Mouse (Mus musculus) liver, embryonic 12.5 days (tissue): Measurements from ENCODE around the gene Pnmal1. TPM values are rescaled to one million over a fixed set of nuclear protein-coding genes. Genes with fewer than 3 reads are reported as not detected.

Experiments
- ATAC-seq: fragments of 200-750 bp; cut with Nextera tagmentation; 2 replicates; pipeline ENCODE4 v1.8.0; 2017; ENCODE audit warnings: moderate number of reproducible peaks, mild to moderate bottlenecking, moderate library complexity
- H3K27ac ChIP-seq: fragments of 300-500 bp; sonication (generic); 2 replicates; pipeline ENCODE4 v1.5.1; 2016; ENCODE audit warnings: mild to moderate bottlenecking
- H3K27me3 ChIP-seq: fragments of 300-500 bp; sonication (generic); replicated peaks from 2 replicates; pipeline ENCODE4 v1.6.1; 2016; ENCODE audit warnings: mild to moderate bottlenecking, moderate library complexity
- H3K36me3 ChIP-seq: fragments of 300-500 bp; sonication (generic); 2 replicates; pipeline ENCODE4 v1.6.1; 2016; ENCODE audit warnings: mild to moderate bottlenecking, moderate library complexity
- H3K4me1 ChIP-seq: fragments of 300-500 bp; sonication (generic); 2 replicates; pipeline ENCODE4 v1.6.1; 2016
- H3K4me2 ChIP-seq: fragments of 300-500 bp; sonication (generic); 2 replicates; pipeline ENCODE4 v1.6.1; 2016; ENCODE audit warnings: mild to moderate bottlenecking, moderate library complexity
- H3K4me3 ChIP-seq: fragments of 300-500 bp; sonication (generic); 2 replicates; pipeline ENCODE4 v1.5.1; 2016; ENCODE audit warnings: mild to moderate bottlenecking, moderate library complexity
- H3K9ac ChIP-seq: fragments of 300-500 bp; sonication (generic); 2 replicates; pipeline ENCODE4 v1.6.1; 2016; ENCODE audit warnings: mild to moderate bottlenecking, moderate library complexity
- H3K9me3 ChIP-seq: fragments of 300-500 bp; sonication (generic); replicated peaks from 2 replicates; pipeline ENCODE4 v1.6.1; 2016; ENCODE audit warnings: mild to moderate bottlenecking, moderate library complexity
- WGBS: fragments of 180-500 bp; shearing (Covaris S2); methylation state at CpG from one replicate; pipeline ENCODE4 v1.1.7; 2016; ENCODE audit not compliant: insufficient replicate concordance; 5-methylcytosine and 5-hydroxymethylcytosine counted together
- polyA plus RNA-seq: library from polyadenylated mRNA; unstranded; fragments of >200 nt; fragmentation: Nextera tagmentation; extraction: Ambion mirVana; gene quantifications from 2 replicates; pipeline ENCODE4 v1.2.1, GENCODE M21; 2016

Pnmal1 gene
- polyA plus RNA-seq, 1 experiment from 2014 or later: 0.05 TPM

DNA sequence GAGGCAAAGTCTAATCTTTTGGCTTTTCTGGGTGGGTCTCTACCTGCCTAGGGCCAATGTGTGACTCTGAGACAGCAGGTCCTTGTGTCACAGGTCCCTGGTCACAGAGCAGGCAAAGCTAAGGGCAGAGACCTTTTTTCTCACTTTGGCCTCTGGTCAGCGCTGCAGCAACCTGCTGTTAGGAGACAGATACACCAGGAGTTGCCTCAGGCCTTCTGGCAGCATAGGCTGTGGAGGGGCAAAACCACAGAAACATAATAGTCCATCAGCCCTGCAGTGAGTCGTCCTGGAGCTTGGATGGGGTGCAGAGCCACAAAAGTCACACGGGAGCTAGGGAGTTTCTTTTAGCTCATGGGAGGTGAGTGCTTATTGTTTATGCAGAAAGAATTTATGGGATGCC is 40.8 kb upstream of the Pnmal1 start:
- H3K4me1 ChIP-seq: peaks cover 48% of the 10 kb centered on the region
- 80% methylated on average over 3 of the region's 3 CpGs for WGBS
- H3K4me2 ChIP-seq: no peak overlapping the region
- no peak overlapping the region for H3K9ac ChIP-seq
- no peak overlapping the region for H3K4me3 ChIP-seq
- ATAC-seq: no peak
- H3K9me3 ChIP-seq: no peaks in the 10 kb centered on the region
- peaks cover 80% of the 10 kb centered on the region for H3K36me3 ChIP-seq
- H3K27ac ChIP-seq: 0 out of 2 replicates have a peak overlapping the region, but pooled peaks have one; percentile 17
- H3K27me3 ChIP-seq: no peaks in the 10 kb centered on the region

DNA sequence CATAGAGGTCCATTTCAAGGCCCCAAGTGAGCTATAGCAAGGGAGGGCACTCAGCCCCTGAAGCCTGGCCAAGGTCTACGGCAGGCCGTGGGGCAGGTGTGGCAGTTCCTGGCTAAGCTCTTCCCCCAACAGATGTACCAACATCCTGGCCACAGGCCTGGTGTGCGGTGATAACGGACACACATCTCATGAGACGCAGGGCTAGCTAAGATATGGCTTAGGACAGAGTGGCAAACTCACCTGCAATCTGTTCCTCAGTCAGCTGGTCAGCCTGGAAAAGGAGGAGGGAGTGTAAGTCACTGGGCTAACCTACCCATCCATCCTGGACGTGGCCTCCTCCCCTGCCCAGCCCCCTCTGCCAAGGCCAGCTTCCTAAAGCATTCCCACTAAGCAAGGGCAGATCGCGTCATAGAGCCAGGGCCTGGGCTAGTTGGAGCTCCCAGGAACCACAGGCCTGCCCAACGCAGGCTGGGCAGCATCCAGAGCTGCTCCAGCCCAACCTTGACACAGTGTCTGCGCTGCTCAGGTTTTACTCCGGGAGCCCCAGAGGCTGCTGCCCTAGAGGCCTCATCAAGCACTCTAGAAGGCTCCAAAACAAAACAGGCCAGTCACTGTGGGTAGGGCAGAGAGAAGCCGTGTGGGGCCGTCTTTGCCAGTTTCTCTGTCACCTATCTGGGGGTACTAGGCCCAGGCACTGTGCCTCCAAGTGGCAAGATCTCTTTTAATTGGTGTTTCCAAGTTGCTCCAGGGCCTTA is 39.9 kb upstream of the Pnmal1 start:
- H3K27ac ChIP-seq: 0 out of 2 replicates have a peak overlapping the region, but pooled peaks have one; percentile 17
- H3K36me3 ChIP-seq: peaks cover 73% of the 10 kb centered on the region
- no peak overlapping the region for H3K4me3 ChIP-seq
- no peak; the same call in 1 of the 2 replicates for ATAC-seq
- 59% methylated on average over 13 of the region's 13 CpGs for WGBS
- peaks cover 48% of the 10 kb centered on the region for H3K4me1 ChIP-seq
- no peak overlapping the region for H3K9ac ChIP-seq
- no peaks in the 10 kb centered on the region for H3K27me3 ChIP-seq
- H3K9me3 ChIP-seq: no peaks in the 10 kb centered on the region
- H3K4me2 ChIP-seq: peak overlapping the region; percentile 20

DNA sequence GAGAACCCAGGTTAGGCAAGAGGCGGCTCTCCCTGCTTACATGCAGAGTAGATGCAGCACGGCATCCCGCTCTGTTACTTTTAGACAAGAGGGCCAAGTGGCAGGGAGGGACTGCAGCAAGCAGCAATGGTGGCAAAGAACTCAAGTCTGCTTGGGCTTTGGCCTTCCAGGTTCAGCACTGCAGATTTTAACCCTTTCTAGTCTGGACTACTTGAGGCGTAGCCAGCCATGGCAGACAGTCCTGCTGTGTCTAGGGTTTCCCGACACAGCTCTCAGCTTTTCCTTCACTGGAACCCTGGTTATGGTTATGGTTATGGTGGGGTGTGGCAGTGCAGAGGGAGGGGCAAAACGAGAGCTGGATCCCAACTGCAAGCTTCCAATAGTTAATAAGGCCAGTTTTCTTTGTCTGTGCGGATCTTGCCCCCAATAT is 39.3 kb upstream of the Pnmal1 start:
- Histone ChIP-seq H3K4me1 (peaks cover 53% of the 10 kb centered on the region), H3K4me3 (no peak overlapping the region), H3K9ac (no peak overlapping the region), H3K36me3 (peaks cover 67% of the 10 kb centered on the region), H3K9me3 (no peaks in the 10 kb centered on the region), H3K27ac (no peak overlapping the region), H3K27me3 (no peaks in the 10 kb centered on the region), H3K4me2 (peak overlapping the region; percentile 20; the same call in 1 of the 2 replicates)
- no peak for ATAC-seq
- 86% methylated on average over 7 of the region's 7 CpGs for WGBS

DNA sequence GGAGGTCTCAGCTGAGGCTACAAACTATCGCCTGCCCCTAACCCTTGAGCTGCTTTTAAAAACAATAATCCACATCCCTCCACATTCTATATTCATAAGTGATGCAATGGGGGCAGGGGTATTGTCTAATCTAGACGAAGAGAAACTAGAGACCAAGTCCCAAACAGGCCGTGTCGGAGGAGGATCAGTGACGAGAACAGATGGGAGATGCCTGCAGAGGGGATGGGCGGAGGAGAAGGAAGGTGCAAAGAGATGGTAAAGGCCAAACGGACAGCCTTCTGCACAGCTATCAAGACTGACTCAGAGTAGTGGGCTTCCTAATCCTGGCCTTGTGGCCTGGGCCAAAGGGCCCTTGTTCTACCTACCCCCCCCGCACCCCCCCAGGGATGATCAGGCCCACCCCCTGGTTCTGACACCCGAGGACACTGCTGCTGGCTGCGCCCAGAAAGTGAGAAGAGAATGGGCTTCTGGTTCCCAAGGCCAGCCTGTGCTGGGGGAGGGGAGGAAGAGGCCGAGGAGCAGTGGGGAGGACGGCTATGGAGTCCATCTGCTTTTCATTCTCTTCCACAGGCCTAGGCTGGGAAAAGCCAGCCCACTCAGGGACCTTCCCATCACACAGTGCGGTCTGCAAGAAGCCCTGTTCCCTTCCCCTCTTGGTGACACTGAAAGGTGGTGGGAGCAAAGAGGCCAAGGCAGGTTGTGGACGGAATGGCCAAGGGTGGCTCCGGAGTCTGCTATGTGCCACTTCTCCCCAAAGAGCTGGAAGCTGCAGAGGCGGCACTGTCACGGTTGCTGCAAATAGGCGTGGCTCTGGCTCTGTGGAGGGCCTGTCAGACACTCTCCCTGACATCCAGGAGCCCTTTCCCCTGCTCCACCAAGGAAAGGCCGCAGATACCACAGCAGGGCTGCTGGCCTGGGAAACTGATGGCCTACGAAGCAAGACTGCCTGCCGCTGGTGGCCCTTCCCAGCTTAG is 38.4 kb upstream of the Pnmal1 start:
- peak overlapping the region; percentile 96 for H3K27ac ChIP-seq
- H3K9ac ChIP-seq: peak overlapping the region; percentile 98
- H3K36me3 ChIP-seq: peaks cover 59% of the 10 kb centered on the region
- ATAC-seq: no peak
- H3K4me3 ChIP-seq: peak overlapping the region; percentile 95; the same call in 1 of the 2 replicates
- 71% methylated on average over 21 of the region's 21 CpGs for WGBS
- no peaks in the 10 kb centered on the region for H3K9me3 ChIP-seq
- H3K27me3 ChIP-seq: no peaks in the 10 kb centered on the region
- peaks cover 53% of the 10 kb centered on the region for H3K4me1 ChIP-seq
- peak overlapping the region; percentile 98 for H3K4me2 ChIP-seq

DNA sequence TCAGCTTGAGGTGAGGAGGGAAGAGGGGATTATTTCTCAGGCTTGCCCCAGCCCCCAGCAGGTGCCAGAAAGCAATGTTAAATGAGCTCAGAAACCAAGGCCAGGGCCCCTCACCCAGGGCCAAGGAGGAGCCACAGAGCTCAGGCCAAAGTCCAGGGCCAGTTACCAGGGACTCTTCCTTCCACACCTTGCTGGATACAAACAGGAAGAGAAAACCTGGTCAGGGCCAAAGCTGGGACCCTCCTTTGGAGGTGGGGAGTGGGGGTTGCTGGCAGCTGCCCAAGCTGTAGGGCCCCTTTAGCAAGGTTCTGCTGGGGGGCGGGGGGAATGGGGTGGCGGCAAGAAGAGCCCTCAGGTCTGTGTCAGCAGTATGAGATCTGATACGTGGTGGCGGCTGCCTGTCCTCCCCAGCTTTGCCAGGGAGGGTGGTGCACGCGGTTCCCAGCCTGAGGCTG is 37.6 kb upstream of the Pnmal1 start:
- peak overlapping the region; percentile 95 for H3K4me3 ChIP-seq
- H3K27ac ChIP-seq: peak overlapping the region; percentile 96
- H3K27me3 ChIP-seq: no peaks in the 10 kb centered on the region
- H3K4me2 ChIP-seq: peak overlapping the region; percentile 98
- peak overlapping the region; percentile 98 for H3K9ac ChIP-seq
- no peaks in the 10 kb centered on the region for H3K9me3 ChIP-seq
- peaks cover 51% of the 10 kb centered on the region for H3K36me3 ChIP-seq
- ATAC-seq: no peak
- H3K4me1 ChIP-seq: peaks cover 53% of the 10 kb centered on the region
- WGBS: 25% methylated on average over 6 of the region's 6 CpGs

DNA sequence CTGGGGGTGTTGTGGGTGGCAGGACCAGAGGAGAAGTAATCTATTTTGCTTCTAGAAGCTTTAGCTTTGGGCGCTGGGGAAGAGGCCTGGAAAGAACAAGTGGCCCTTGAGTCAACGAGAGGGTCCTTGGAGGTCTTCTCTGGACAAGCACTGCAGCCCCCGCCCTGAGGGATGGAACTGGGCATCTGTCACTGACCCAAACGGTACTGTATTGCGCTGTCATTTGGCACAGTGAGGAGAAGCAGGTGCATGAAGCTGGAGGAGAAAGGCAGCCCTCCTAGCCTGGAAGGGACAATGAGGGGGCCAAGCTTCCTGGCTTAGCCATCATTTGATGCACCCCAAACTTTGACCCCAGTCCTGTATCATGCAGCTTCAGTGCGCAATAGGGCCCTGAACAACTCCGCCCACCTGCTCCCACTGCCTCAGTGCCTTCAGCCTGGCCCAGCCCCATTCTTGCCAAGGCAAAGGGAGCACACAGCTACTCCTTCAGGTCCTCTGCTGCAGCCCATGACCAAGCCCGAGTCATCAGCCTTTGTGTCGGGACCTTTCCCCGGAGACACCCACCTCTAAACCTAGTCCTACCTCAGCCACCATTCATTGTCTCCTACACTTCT is 37.0 kb upstream of the Pnmal1 start:
- Histone ChIP-seq H3K4me2 (peak overlapping the region; percentile 98), H3K4me1 (peaks cover 53% of the 10 kb centered on the region), H3K4me3 (peak overlapping the region; percentile 95), H3K9ac (peak overlapping the region; percentile 98), H3K9me3 (no peaks in the 10 kb centered on the region), H3K27ac (peak overlapping the region; percentile 96), H3K36me3 (peaks cover 45% of the 10 kb centered on the region), H3K27me3 (no peaks in the 10 kb centered on the region)
- WGBS: 35% methylated on average over 10 of the region's 10 CpGs
- ATAC-seq: no peak

DNA sequence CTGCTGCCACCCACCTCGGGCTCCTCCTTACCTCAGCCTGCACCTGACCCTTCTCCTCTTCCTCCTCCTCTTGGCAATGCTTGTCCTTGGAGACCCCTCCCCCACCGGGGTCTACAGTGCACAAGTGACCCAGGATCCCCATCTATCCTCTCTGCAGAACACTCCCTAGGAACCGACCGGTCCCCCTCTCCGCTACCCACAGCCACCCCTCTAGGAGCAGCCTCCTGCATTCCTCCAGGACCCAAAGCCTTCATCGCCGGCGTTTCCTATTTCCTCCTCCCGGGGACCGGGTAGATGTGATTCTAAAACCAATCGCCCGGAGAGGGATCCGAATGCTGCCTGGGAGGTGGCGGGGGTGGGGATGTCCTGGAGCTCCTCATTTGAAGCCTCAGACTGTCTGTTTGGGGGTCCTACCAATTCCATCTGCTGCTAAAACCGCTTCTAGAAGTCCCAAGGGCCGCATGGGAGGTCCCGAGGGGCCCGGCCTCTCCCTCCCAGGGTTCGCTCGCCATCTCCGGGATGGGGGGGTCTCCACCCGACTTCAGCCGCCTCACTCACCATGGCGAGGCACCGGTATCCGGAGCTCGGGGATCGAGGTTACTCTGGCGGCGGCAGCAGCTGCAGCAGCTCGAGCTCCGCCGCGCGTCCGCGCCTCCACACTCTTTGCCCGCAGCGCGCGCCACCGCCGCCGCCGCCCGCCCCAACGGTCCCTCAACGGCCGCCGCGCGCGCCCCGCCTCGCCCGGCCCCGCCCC is 36.0 kb upstream of the Pnmal1 start:
- H3K4me1 ChIP-seq: peaks cover 53% of the 10 kb centered on the region
- peak overlapping the region; percentile 96 for H3K27ac ChIP-seq
- H3K27me3 ChIP-seq: no peaks in the 10 kb centered on the region
- ATAC-seq: no peak
- peak overlapping the region; percentile 98 for H3K4me2 ChIP-seq
- H3K9ac ChIP-seq: peak overlapping the region; percentile 98
- H3K9me3 ChIP-seq: no peaks in the 10 kb centered on the region
- H3K4me3 ChIP-seq: peak overlapping the region; percentile 95
- WGBS: under 1% methylated on average over 55 of the region's 57 CpGs
- H3K36me3 ChIP-seq: peaks cover 35% of the 10 kb centered on the region

DNA sequence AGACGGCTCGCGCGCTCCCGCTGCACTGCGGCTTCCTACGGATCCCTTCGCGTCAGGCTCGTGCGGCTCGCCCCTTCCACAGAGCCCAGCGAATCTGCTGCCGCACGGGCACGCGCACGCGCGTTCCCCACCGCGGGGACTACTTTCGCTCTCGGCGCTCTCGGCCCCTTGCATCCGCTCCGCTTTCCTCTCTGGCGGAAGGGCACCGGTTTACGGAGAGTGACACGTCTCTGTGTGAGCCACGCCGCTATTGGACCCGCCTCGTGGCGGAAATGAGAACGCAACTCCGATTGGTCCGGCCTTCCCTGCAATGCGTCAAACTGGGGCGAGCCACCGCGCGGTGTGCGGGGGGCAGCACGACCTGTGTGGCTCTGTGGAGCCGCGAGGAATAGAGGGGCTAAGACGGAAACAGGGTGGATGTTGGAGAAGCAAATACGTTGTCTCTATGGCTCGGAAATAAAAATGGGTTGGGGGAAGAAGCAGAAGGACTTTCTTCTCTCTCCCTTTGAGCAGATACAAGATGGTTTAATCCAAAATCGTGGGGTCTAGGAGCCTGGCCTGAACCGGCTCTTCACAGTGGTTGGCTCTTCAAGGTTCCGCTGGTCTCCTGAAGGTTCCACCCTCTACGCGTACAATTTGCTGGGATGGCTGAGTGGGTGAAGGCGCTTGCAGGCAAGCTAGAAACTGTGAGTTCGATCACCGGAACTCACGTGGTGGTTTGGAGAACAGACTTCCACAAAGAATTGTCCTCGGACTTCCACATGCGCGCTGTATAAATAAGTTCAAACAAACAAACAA is 35.2 kb upstream of the Pnmal1 start, which contains the start of gene Calm3:
Gene Calm3 (minus strand): TSS at position 78 of the 798 bp plus-strand sequence.
- H3K4me3 ChIP-seq: peak within 1 kb of the TSS; percentile 95
- H3K27me3 ChIP-seq: no peaks in the 10 kb centered on the region
- peak; percentile 88 for ATAC-seq
- WGBS: 2% methylated on average over 64 of the region's 64 CpGs
- H3K27ac ChIP-seq: peak within 1 kb of the TSS; percentile 96
- H3K4me2 ChIP-seq: peak within 1 kb of the TSS; percentile 98
- H3K4me1 ChIP-seq: peaks cover 46% of the 10 kb centered on the region
- H3K36me3 ChIP-seq: peaks cover 28% of the 10 kb centered on the region
- H3K9me3 ChIP-seq: no peaks in the 10 kb centered on the region
- peak within 1 kb of the TSS; percentile 98 for H3K9ac ChIP-seq

DNA sequence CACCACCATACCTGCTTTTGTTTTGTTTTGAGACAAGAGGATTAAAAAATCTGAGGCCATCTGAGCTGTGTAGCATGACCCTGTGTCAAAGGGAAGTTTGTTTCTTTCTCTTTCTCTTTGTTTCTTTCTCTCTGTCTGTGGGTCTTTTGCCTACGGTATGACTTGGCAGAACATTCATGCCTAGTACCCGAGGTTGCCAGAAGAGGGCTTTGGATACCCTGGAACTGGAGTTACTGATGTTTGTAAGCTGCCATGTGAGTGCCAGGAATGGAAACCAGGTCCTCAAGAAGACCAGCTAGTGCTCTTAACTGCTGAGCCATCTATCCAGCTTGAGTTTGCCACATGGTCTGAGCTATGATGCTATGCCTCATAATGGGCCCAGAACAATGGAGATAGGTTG is 31.1 kb upstream of the Pnmal1 start:
- Histone ChIP-seq H3K4me3 (no peak overlapping the region), H3K27me3 (no peaks in the 10 kb centered on the region), H3K4me2 (no peak overlapping the region), H3K36me3 (no peaks in the 10 kb centered on the region), H3K9me3 (no peaks in the 10 kb centered on the region), H3K9ac (no peak overlapping the region), H3K27ac (no peak overlapping the region), H3K4me1 (peaks cover 5% of the 10 kb centered on the region)
- no peak for ATAC-seq
- 50% methylated on average over 2 of the region's 2 CpGs for WGBS

DNA sequence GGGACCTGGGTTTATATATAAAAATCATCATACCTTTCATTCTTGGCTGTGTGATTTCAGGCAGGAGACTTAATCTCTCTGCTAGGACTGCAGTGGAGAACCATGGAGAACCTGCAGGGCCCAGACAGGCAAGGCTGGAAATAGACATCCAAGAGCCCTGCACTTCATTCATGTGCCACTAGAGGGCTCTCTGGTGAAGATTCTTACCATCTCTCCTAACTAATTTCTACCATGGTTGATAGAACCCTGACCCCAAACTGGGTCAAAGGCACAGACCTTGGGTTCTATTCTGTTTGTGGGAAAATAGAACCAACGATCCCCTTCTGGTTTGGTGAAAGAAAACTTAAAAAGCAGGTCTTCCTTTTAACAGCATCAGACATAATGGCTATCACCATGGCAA is 28.6 kb upstream of the Pnmal1 start:
- no peak overlapping the region for H3K4me2 ChIP-seq
- H3K4me3 ChIP-seq: no peak overlapping the region
- WGBS: 2% methylated on average over 1 of the region's 1 CpGs
- no peaks in the 10 kb centered on the region for H3K4me1 ChIP-seq
- no peaks in the 10 kb centered on the region for H3K36me3 ChIP-seq
- no peak overlapping the region for H3K9ac ChIP-seq
- H3K27ac ChIP-seq: no peak overlapping the region
- H3K9me3 ChIP-seq: no peaks in the 10 kb centered on the region
- H3K27me3 ChIP-seq: peaks cover 8% of the 10 kb centered on the region
- no peak for ATAC-seq
